Mouse (Mus musculus) bone marrow macrophage, adult 2 months (primary cell): Measurements from ENCODE around the gene Rnasel. TPM values are rescaled to one million over a fixed set of nuclear protein-coding genes. Genes with fewer than 3 reads are reported as not detected.

Experiments
- H3K27ac ChIP-seq: 2 replicates; pipeline ENCODE4 v1.5.1; 2012; ENCODE audit warnings: low read depth, low read length; ENCODE audit not compliant: insufficient read depth
- H3K4me1 ChIP-seq: 2 replicates; pipeline ENCODE4 v1.6.1; 2012; ENCODE audit warnings: low read length; ENCODE audit not compliant: control insufficient read depth, insufficient read depth
- H3K4me3 ChIP-seq: 2 replicates; pipeline ENCODE4 v1.5.1; 2012; ENCODE audit warnings: mild to moderate bottlenecking, low read length, moderate library complexity; ENCODE audit not compliant: insufficient read depth
- CTCF ChIP-seq: IDR thresholded peaks from 2 replicates; pipeline ENCODE4 v1.5.1; 2012; ENCODE audit warnings: low read depth, mild to moderate bottlenecking, low read length, moderate library complexity
- POLR2A ChIP-seq: IDR thresholded peaks from 2 replicates; pipeline ENCODE4 v1.6.1; 2012; ENCODE audit warnings: mild to moderate bottlenecking, low read depth, low read length, borderline replicate concordance
- polyA plus RNA-seq: library from polyadenylated mRNA; stranded (reverse); fragments of >200 nt; gene quantifications from 2 replicates; pipeline ENCODE4 v1.2.4, GENCODE M21; 2012; ENCODE audit not compliant: missing spikeins, insufficient read depth, insufficient read length

Gene Rnasel
- polyA plus RNA-seq, 1 experiment = 119 TPM

- Histone ChIP-seq H3K4me3 (no peak overlapping the region), H3K4me1 (peaks cover 25% of the 10 kb centered on the region), H3K27ac (peak overlapping the region; percentile 51)
- no peak for TF ChIP-seq CTCF
- TF ChIP-seq POLR2A = no peak
Measured at GRCm38 (mm10) chr1:153785608-153786007, 36.4 kb downstream of the Rnasel start.

GRCm38 (mm10) chr1:153790708-153791107 lies 41.5 kb downstream of the Rnasel start:
- TF ChIP-seq CTCF (no peak), POLR2A (no peak)
- peak overlapping the region; percentile 46 for H3K27ac ChIP-seq
- H3K4me3 ChIP-seq = no peak overlapping the region
- peaks cover 35% of the 10 kb centered on the region for H3K4me1 ChIP-seq

DNA sequence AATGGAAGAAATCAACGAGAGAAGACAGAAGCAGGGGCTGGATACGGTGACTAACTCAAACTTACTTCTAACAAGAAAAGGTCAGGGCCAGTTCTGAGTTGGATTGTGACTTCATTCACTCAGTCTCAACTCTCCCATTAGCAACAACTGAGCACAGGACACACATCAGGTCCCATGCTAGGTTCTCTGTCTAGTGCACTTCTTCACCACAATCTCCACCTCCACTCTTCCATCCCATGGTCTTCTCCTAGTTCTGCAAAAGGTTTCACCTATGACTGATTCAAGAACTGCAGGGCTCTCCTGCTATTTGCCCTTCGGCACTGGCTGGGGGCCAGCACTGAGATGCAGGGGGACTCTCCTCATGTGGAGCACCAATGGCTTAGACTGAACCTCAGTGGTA lies 45.0 kb downstream of the Rnasel start:
- Histone ChIP-seq H3K4me1 (peaks cover 38% of the 10 kb centered on the region), H3K27ac (no peak overlapping the region), H3K4me3 (no peak overlapping the region)
- no peak for TF ChIP-seq CTCF
- TF ChIP-seq POLR2A = no peak

- peak overlapping the region; percentile 3; the same call in 1 of the 2 replicates for H3K4me3 ChIP-seq
- peak overlapping the region; percentile 98 for H3K27ac ChIP-seq
- peaks cover 28% of the 10 kb centered on the region for H3K4me1 ChIP-seq
- no peak for TF ChIP-seq CTCF
- no peak for TF ChIP-seq POLR2A
Measured at GRCm38 (mm10) chr1:153802691-153803090, 53.5 kb downstream of the Rnasel start.

DNA sequence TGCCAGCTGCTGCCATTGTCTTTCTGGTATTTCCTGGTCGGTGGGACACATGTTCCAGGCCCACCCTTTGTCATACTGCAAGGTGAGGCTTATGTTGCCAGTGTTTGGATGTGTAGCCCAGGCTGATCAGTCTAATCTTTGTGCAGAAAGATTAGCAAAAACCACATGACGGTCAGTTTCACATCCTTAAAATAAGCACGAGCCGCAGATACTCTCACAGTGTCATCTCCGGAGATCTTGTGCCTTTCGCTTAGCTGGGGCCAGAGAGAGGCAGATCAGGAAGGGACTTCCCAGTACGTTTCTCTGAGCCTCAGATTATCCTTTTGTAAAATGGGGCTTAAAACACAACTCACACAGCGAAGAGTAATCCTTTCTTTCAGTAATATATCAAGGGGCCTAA lies 54.3 kb downstream of the Rnasel start:
- peaks cover 30% of the 10 kb centered on the region for H3K4me1 ChIP-seq
- peak overlapping the region; percentile 98 for H3K27ac ChIP-seq
- no peak overlapping the region for H3K4me3 ChIP-seq
- no peak for TF ChIP-seq POLR2A
- TF ChIP-seq CTCF = no peak

- H3K27ac ChIP-seq = no peak overlapping the region
- peak overlapping the region; percentile 13; the same call in 1 of the 2 replicates for H3K4me3 ChIP-seq
- TF ChIP-seq CTCF = no peak
- no peak for TF ChIP-seq POLR2A
- H3K4me1 ChIP-seq = peaks cover 24% of the 10 kb centered on the region
Measured at GRCm38 (mm10) chr1:153807390-153807993, 58.3 kb downstream of the Rnasel start.

Other genes with a start within 250 kb of the Rnasel start
- gene Npl, start 199.4 kb upstream of the Rnasel start, polyA plus RNA-seq = 6.6 and 7.2 TPM in 2 replicates
- gene Rgs8, start 96.4 kb upstream of the Rnasel start, polyA plus RNA-seq = 0.66 TPM in 1 of 2 replicates, not detected in the other
- gene Rgs16, start 9.1 kb upstream of the Rnasel start, polyA plus RNA-seq = 0.23 and 0.35 TPM in 2 replicates
- 0.36 and 0.49 TPM in 2 replicates for gene Rgsl1, start 94.7 kb downstream of the Rnasel start, polyA plus RNA-seq
- not detected in 2 replicates for gene Teddm1b, start 124.9 kb downstream of the Rnasel start, polyA plus RNA-seq
- gene Teddm1a, start 142.3 kb downstream of the Rnasel start, polyA plus RNA-seq = not detected in 2 replicates
- 261 and 292 TPM in 2 replicates for gene Glul, start 150.5 kb downstream of the Rnasel start, polyA plus RNA-seq
- 0.35 and 0.60 TPM in 2 replicates for gene Teddm2, start 150.8 kb downstream of the Rnasel start, polyA plus RNA-seq